Mouse (Mus musculus) kidney, adult 2 months (tissue): ENCODE results near the gene Hdac4.

Experiments used
- CTCF ChIP-seq: fragments of 200-500 bp; conservative IDR thresholded peaks from 2 replicates; pipeline ENCODE4 v1.5.1; 2011; ENCODE audit warnings: low read depth, mild to moderate bottlenecking, control low read depth, low read length, moderate library complexity, mixed read lengths; ENCODE audit not compliant: insufficient read depth, insufficient read length
- POLR2A ChIP-seq: fragments of 200-500 bp; IDR thresholded peaks from one replicate; pipeline ENCODE4 v1.6.1; 2011; ENCODE audit warnings: low read depth, low read length, control low read depth

- TF ChIP-seq CTCF (no peak), POLR2A (no peak)
Measured at GRCm38 (mm10) chr1:92098456-92098855, 97.0 kb downstream of the Hdac4 start.
